Mouse (Mus musculus) forebrain, embryonic 16.5 days (tissue): ENCODE measurements around the gene Sorcs2. TPM values are rescaled to one million over a fixed set of nuclear protein-coding genes. Genes with fewer than 3 reads are reported as not detected.

Experiments
- ATAC-seq: fragments of 200-750 bp; cut with Nextera tagmentation; 2 replicates; pipeline ENCODE4 v1.8.0; 2017; ENCODE audit warnings: mild to moderate bottlenecking, moderate library complexity
- H3K27ac ChIP-seq: fragments of 300-500 bp; sonication (generic); 2 replicates; pipeline ENCODE4 v1.5.1; 2014; ENCODE audit warnings: low read length, control low read depth
- H3K27me3 ChIP-seq: fragments of 300-500 bp; sonication (generic); replicated peaks from 2 replicates; pipeline ENCODE4 v1.6.1; 2014; ENCODE audit warnings: low read length; ENCODE audit not compliant: control insufficient read depth, insufficient read depth
- H3K36me3 ChIP-seq: fragments of 300-500 bp; sonication (generic); 2 replicates; pipeline ENCODE4 v1.6.1; 2014; ENCODE audit not compliant: control insufficient read depth, insufficient read depth
- H3K4me1 ChIP-seq: fragments of 300-500 bp; sonication (generic); replicated peaks from 2 replicates; pipeline ENCODE4 v1.6.1; 2014; ENCODE audit warnings: low read length; ENCODE audit not compliant: control insufficient read depth, insufficient read depth
- H3K4me2 ChIP-seq: fragments of 300-500 bp; sonication (generic); 2 replicates; pipeline ENCODE4 v1.6.1; 2014; ENCODE audit warnings: mild to moderate bottlenecking, low read length, control low read depth
- H3K4me3 ChIP-seq: fragments of 300-500 bp; sonication (generic); replicated peaks from 2 replicates; pipeline ENCODE4 v1.5.1; 2014; ENCODE audit warnings: mild to moderate bottlenecking, low read length, control low read depth
- H3K9ac ChIP-seq: fragments of 300-500 bp; sonication (generic); replicated peaks from 2 replicates; pipeline ENCODE4 v1.6.1; 2014; ENCODE audit warnings: low read depth, low read length, control low read depth
- H3K9me3 ChIP-seq: fragments of 300-500 bp; sonication (generic); 2 replicates; pipeline ENCODE4 v1.6.1; 2016; ENCODE audit warnings: low read length; ENCODE audit not compliant: control insufficient read depth
- WGBS: fragments of 180-500 bp; shearing (Covaris S2); extraction: QIAGEN DNeasy Blood & Tissue Kit; methylation state at CpG from one replicate; pipeline ENCODE4 v1.1.7; 2014; 5-methylcytosine and 5-hydroxymethylcytosine counted together
- polyA plus RNA-seq: library from polyadenylated mRNA; unstranded; fragments of >200 nt; fragmentation: Nextera tagmentation; extraction: Ambion mirVana; gene quantifications from 2 replicates; pipeline ENCODE4 v1.2.1, GENCODE M21; 2015

The Sorcs2 gene
- polyA plus RNA-seq, 1 experiment from 2014 or later, result 7.0 TPM

GRCm38 (mm10) chr5:36267194-36267769 is 130.7 kb downstream of the Sorcs2 start:
- Histone ChIP-seq H3K4me3 (no peak overlapping the region), H3K36me3 (no peaks in the 10 kb centered on the region), H3K9me3 (no peaks in the 10 kb centered on the region), H3K27ac (no peak overlapping the region), H3K27me3 (no peaks in the 10 kb centered on the region), H3K4me2 (no peak overlapping the region), H3K9ac (no peak overlapping the region), H3K4me1 (no peaks in the 10 kb centered on the region)
- 88% methylated on average over 3 of the region's 3 CpGs for WGBS
- no peak for ATAC-seq

DNA sequence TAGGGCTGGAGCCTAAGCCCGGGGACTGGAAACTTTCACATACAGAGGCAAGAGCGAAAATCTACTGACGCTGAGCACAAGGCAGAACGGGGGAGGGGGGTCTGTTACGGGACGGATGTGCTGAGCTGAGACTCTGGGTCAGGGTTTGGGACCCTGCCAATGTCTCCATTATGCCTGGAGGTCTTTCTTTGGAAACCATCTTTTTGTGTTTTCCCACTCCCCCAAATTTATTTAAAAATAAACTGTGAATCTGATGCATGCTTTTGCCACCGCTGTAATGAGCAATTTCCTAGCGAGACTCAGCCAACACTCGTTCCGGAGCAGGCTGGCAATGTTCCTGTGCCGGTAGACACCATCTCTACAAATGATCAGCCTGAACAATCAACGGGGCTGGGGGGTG is 137.1 kb downstream of the Sorcs2 start:
- 27% methylated on average over 12 of the region's 12 CpGs for whole genome bisulfite sequencing
- H3K36me3 ChIP-seq, result no peaks in the 10 kb centered on the region
- peaks cover 35% of the 10 kb centered on the region for H3K4me1 ChIP-seq
- no peak overlapping the region for H3K4me3 ChIP-seq
- H3K9ac ChIP-seq, result no peak overlapping the region
- H3K4me2 ChIP-seq, result peak overlapping the region; percentile 2; the same call in 1 of the 2 replicates
- H3K27me3 ChIP-seq, result no peaks in the 10 kb centered on the region
- no peaks in the 10 kb centered on the region for H3K9me3 ChIP-seq
- no peak overlapping the region for H3K27ac ChIP-seq
- ATAC-seq, result no peak

GRCm38 (mm10) chr5:36259691-36260124 is 138.2 kb downstream of the Sorcs2 start:
- H3K4me1 ChIP-seq, result peaks cover 37% of the 10 kb centered on the region
- H3K36me3 ChIP-seq, result no peaks in the 10 kb centered on the region
- WGBS, result 33% methylated on average over 6 of the region's 6 CpGs
- ATAC-seq, result peak; percentile 59
- no peaks in the 10 kb centered on the region for H3K27me3 ChIP-seq
- no peak overlapping the region for H3K9ac ChIP-seq
- no peak overlapping the region for H3K4me3 ChIP-seq
- H3K27ac ChIP-seq, result peak overlapping the region; percentile 35
- H3K4me2 ChIP-seq, result no peak overlapping the region
- H3K9me3 ChIP-seq, result no peaks in the 10 kb centered on the region

- H3K36me3 ChIP-seq, result no peaks in the 10 kb centered on the region
- 62% methylated on average over 12 of the region's 12 CpGs for WGBS
- H3K27ac ChIP-seq, result peak overlapping the region; percentile 24
- H3K9ac ChIP-seq, result no peak overlapping the region
- H3K4me1 ChIP-seq, result peaks cover 37% of the 10 kb centered on the region
- H3K27me3 ChIP-seq, result no peaks in the 10 kb centered on the region
- H3K4me2 ChIP-seq, result peak overlapping the region; percentile 1; the same call in 1 of the 2 replicates
- no peak overlapping the region for H3K4me3 ChIP-seq
- ATAC-seq, result peak; percentile 42; the same call in 1 of the 2 replicates
- no peaks in the 10 kb centered on the region for H3K9me3 ChIP-seq
Measured at GRCm38 (mm10) chr5:36258387-36259181, 139.4 kb downstream of the Sorcs2 start.

- ATAC-seq, result no peak
- Histone ChIP-seq H3K4me2 (no peak overlapping the region), H3K4me1 (peaks cover 37% of the 10 kb centered on the region), H3K9ac (no peak overlapping the region), H3K36me3 (no peaks in the 10 kb centered on the region), H3K4me3 (no peak overlapping the region), H3K27ac (no peak overlapping the region), H3K27me3 (no peaks in the 10 kb centered on the region), H3K9me3 (no peaks in the 10 kb centered on the region)
- 91% methylated on average over 5 of the region's 5 CpGs for WGBS
Measured at GRCm38 (mm10) chr5:36257008-36257407, 140.9 kb downstream of the Sorcs2 start.

DNA sequence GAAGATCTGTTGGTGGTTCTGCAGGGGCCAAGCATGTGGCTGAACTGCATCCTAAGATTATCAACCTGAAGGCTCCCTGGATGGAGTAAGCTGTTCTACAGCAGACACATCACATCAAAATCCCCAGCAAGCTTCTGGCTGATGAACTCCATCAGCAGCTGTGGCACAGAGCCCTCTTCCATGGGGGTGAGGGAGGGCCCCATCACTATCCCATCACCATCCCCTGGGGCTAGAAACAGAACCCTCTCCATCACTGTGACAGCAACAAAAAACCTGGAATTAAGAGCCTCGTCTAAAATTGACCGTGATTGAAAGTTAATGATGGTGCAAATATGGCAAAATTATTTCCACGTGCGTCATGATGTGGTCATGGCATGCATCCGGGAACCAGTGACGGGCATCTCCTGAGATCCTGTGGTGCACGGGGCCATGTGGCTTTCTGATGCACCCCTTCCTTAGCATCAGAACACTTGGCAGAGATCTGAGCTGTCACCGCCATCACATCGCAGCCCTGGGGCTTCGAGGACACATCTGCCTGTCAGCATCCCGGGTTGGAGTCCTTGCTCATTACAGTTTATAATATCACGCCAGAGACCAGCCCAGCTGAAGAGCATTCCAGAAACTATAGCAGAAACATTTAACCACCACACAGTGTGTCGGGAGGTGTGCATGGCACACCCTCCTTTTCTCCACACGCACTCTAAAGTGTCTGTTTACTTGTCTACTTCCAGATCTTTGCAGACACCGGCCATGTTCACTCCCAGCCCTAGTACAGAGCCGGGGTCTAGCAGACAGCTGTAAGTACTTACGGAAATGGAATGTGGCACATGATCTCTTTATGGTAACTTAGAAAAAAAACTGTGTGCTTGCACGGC is 143.1 kb downstream of the Sorcs2 start:
- WGBS, result 71% methylated on average over 18 of the region's 18 CpGs
- H3K9ac ChIP-seq, result no peak overlapping the region
- H3K4me2 ChIP-seq, result no peak overlapping the region
- no peak overlapping the region for H3K27ac ChIP-seq
- no peak overlapping the region for H3K4me3 ChIP-seq
- H3K36me3 ChIP-seq, result no peaks in the 10 kb centered on the region
- peaks cover 28% of the 10 kb centered on the region for H3K4me1 ChIP-seq
- H3K27me3 ChIP-seq, result no peaks in the 10 kb centered on the region
- no peak for ATAC-seq
- no peaks in the 10 kb centered on the region for H3K9me3 ChIP-seq

DNA sequence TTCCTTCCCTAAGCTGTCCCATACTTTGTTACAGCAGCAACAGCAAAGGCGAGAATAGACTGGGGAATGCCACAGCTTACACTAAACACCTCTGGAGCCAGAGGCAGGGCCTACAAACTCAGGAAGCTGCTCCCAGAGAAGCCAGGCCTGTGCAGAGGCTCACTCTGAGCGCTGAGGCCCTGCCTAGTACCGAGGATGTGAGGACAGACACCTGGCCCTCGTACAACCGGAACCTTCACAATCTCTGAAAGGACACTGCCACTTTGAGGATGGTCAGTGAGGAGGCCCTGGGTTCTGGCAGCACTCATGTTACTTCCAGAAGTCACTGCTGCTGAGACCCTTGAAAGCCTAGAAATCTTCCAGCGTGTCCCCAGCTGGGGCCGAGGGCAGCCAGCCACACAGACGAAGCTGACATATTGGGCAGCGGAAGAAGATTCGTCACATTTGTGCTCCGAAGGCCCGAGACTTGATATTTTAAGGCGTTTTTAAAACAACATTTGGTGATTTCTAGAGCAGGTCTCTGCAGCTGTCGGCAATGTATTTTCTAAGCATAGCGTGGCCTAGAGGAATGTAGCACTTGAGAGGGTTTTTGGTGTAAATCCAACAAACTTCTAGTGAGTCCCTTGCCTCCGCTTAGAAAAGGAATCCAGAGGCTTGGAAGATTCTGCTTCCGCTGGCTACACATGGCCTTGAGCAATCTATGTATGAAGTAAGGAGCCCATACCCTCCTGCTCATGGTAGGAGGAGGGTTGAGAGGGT is 145.0 kb downstream of the Sorcs2 start:
- Histone ChIP-seq H3K9ac (no peak overlapping the region), H3K4me1 (peaks cover 10% of the 10 kb centered on the region), H3K27me3 (no peaks in the 10 kb centered on the region), H3K4me2 (no peak overlapping the region), H3K27ac (no peak overlapping the region), H3K36me3 (no peaks in the 10 kb centered on the region), H3K9me3 (no peaks in the 10 kb centered on the region), H3K4me3 (no peak overlapping the region)
- no peak for ATAC-seq
- WGBS, result 90% methylated on average over 17 of the region's 17 CpGs

DNA sequence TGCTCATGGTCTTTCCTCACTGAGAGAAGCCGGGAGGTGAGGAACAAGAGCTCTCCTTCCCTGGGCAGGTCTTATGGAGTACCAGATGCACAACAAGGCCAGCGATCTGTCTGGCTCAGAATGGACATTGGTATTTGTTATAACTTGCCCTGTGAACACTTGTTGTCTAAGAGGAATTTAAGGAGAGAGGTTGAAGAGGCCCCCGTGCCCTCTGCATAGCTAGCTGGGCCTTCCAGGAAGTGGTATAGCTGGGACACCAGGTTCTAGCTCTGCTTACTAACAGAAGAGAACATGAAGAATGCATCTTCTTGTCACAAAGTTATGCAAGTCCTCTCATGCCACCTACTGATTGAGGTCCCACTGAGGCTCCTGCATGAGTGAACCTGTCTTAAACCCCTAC is 149.9 kb downstream of the Sorcs2 start:
- no peaks in the 10 kb centered on the region for H3K36me3 ChIP-seq
- ATAC-seq, result no peak
- WGBS, result 91% methylated on average over 3 of the region's 3 CpGs

More for the DNA sequence above, 149.9 kb downstream of the Sorcs2 start:
- H3K27me3 ChIP-seq, result no peaks in the 10 kb centered on the region
- H3K27ac ChIP-seq, result no peak overlapping the region
- no peaks in the 10 kb centered on the region for H3K9me3 ChIP-seq
- no peak overlapping the region for H3K9ac ChIP-seq
- no peak overlapping the region for H3K4me3 ChIP-seq
- H3K4me2 ChIP-seq, result no peak overlapping the region
- peaks cover 8% of the 10 kb centered on the region for H3K4me1 ChIP-seq
